Mouse (Mus musculus): Measurements from ENCODE around the gene Cbwd1. TPM values are rescaled to one million over a fixed set of nuclear protein-coding genes. Genes with fewer than 3 reads are reported as not detected.
A peak's percentile ranks its signal among the peaks of the same experiment; 100 is the strongest.

Cbwd1 gene
- total RNA-seq (2015; ENCODE audit: low replicate concordance), result 8.3 and 8.8 TPM in 2 replicates
- total RNA-seq (2017; ENCODE audit: low replicate concordance), result 19.4 and 21.6 TPM in 2 replicates

- peak; percentile 99 for ATAC-seq (replicated peaks; ENCODE audit: low FRiP score, poor library complexity, severe bottlenecking)
Observed at GRCm38 (mm10) chr19:24961172-24961962, at the start of gene Cbwd1. Gene Cbwd1, minus strand, starts transcription at chr19:24961610.

- no peak for ATAC-seq (replicated peaks; ENCODE audit: low FRiP score, poor library complexity, severe bottlenecking)
Observed at GRCm38 (mm10) chr19:25008509-25008908, 47.1 kb upstream of the Cbwd1 start.

- ATAC-seq (replicated peaks; ENCODE audit: low FRiP score, poor library complexity, severe bottlenecking), result no peak
Observed at GRCm38 (mm10) chr19:25006686-25007085, 45.3 kb upstream of the Cbwd1 start.

GRCm38 (mm10) chr19:25003810-25004209 lies 42.4 kb upstream of the Cbwd1 start:
- no peak for ATAC-seq (replicated peaks; ENCODE audit: low FRiP score, poor library complexity, severe bottlenecking)

- ATAC-seq (replicated peaks; ENCODE audit: low FRiP score, poor library complexity, severe bottlenecking), result no peak
Observed at GRCm38 (mm10) chr19:25002828-25003227, 41.4 kb upstream of the Cbwd1 start.

GRCm38 (mm10) chr19:25002032-25002431 lies 40.6 kb upstream of the Cbwd1 start:
- ATAC-seq (replicated peaks; ENCODE audit: low FRiP score, poor library complexity, severe bottlenecking), result no peak

- ATAC-seq (replicated peaks; ENCODE audit: low FRiP score, poor library complexity, severe bottlenecking), result no peak
Observed at GRCm38 (mm10) chr19:25000153-25000552, 38.7 kb upstream of the Cbwd1 start.

GRCm38 (mm10) chr19:24999201-24999886 lies 37.9 kb upstream of the Cbwd1 start, which contains the start of gene Dock8:
Gene Dock8, plus strand, starts transcription at chr19:24999534.
- ATAC-seq (replicated peaks; ENCODE audit: low FRiP score, poor library complexity, severe bottlenecking), result peak; percentile 82

GRCm38 (mm10) chr19:24998561-24998960 lies 37.2 kb upstream of the Cbwd1 start:
- ATAC-seq (replicated peaks; ENCODE audit: low FRiP score, poor library complexity, severe bottlenecking), result no peak

- no peak for ATAC-seq (replicated peaks; ENCODE audit: low FRiP score, poor library complexity, severe bottlenecking)
Observed at GRCm38 (mm10) chr19:24996815-24997704, 35.6 kb upstream of the Cbwd1 start.

GRCm38 (mm10) chr19:24994900-24995299 lies 33.5 kb upstream of the Cbwd1 start:
- no peak for ATAC-seq (replicated peaks; ENCODE audit: low FRiP score, poor library complexity, severe bottlenecking)

- no peak for ATAC-seq (replicated peaks; ENCODE audit: low FRiP score, poor library complexity, severe bottlenecking)
Observed at GRCm38 (mm10) chr19:24993526-24993925, 32.1 kb upstream of the Cbwd1 start.

GRCm38 (mm10) chr19:24990138-24990822 lies 28.9 kb upstream of the Cbwd1 start:
- peak; percentile 54 for ATAC-seq (replicated peaks; ENCODE audit: low FRiP score, poor library complexity, severe bottlenecking)

- no peak for ATAC-seq (replicated peaks; ENCODE audit: low FRiP score, poor library complexity, severe bottlenecking)
Observed at GRCm38 (mm10) chr19:24988831-24989230, 27.4 kb upstream of the Cbwd1 start.

- ATAC-seq (replicated peaks; ENCODE audit: low FRiP score, poor library complexity, severe bottlenecking), result no peak
Observed at GRCm38 (mm10) chr19:24987355-24987754, 25.9 kb upstream of the Cbwd1 start.

- no peak for ATAC-seq (replicated peaks; ENCODE audit: low FRiP score, poor library complexity, severe bottlenecking)
Observed at GRCm38 (mm10) chr19:24985045-24985444, 23.6 kb upstream of the Cbwd1 start.

GRCm38 (mm10) chr19:24983857-24984498 lies 22.6 kb upstream of the Cbwd1 start:
- ATAC-seq (replicated peaks; ENCODE audit: low FRiP score, poor library complexity, severe bottlenecking), result no peak

GRCm38 (mm10) chr19:24983050-24983449 lies 21.6 kb upstream of the Cbwd1 start:
- no peak for ATAC-seq (replicated peaks; ENCODE audit: low FRiP score, poor library complexity, severe bottlenecking)

GRCm38 (mm10) chr19:24981294-24981693 lies 19.9 kb upstream of the Cbwd1 start:
- ATAC-seq (replicated peaks; ENCODE audit: low FRiP score, poor library complexity, severe bottlenecking), result 0 out of 2 replicates have a peak, but pooled peaks have one; percentile 42
